Mouse (Mus musculus) hindbrain, embryonic 15.5 days (tissue): ENCODE measurements around the gene D1Pas1. TPM values are rescaled to one million over a fixed set of nuclear protein-coding genes. Genes with fewer than 3 reads are reported as not detected.
A peak's percentile ranks its signal among the peaks of the same experiment; 100 is the strongest.

Experiments
- ATAC-seq: fragments of 200-750 bp; cut with Nextera tagmentation; 2 replicates; pipeline ENCODE4 v1.8.0; 2017; ENCODE audit warnings: low read depth, moderate number of reproducible peaks, moderate TSS enrichment; ENCODE audit not compliant: low FRiP score
- H3K27ac ChIP-seq: fragments of 300-500 bp; sonication (generic); replicated peaks from 2 replicates; pipeline ENCODE4 v1.5.1; 2015; ENCODE audit warnings: mild to moderate bottlenecking, inconsistent platforms
- H3K27me3 ChIP-seq: fragments of 300-500 bp; sonication (generic); 2 replicates; pipeline ENCODE4 v1.6.1; 2015; ENCODE audit warnings: control low read depth, inconsistent platforms
- H3K36me3 ChIP-seq: fragments of 300-500 bp; sonication (generic); 2 replicates; pipeline ENCODE4 v1.6.1; 2015; ENCODE audit warnings: control low read depth, inconsistent platforms
- H3K4me1 ChIP-seq: fragments of 300-500 bp; sonication (generic); replicated peaks from 2 replicates; pipeline ENCODE4 v1.6.1; 2015; ENCODE audit warnings: control low read depth, inconsistent platforms
- H3K4me2 ChIP-seq: fragments of 300-500 bp; sonication (generic); 2 replicates; pipeline ENCODE4 v1.6.1; 2015; ENCODE audit warnings: moderate library complexity, mild to moderate bottlenecking, inconsistent platforms
- H3K4me3 ChIP-seq: fragments of 300-500 bp; sonication (generic); 2 replicates; pipeline ENCODE4 v1.5.1; 2015; ENCODE audit warnings: mild to moderate bottlenecking, inconsistent platforms
- H3K9ac ChIP-seq: fragments of 300-500 bp; sonication (generic); 2 replicates; pipeline ENCODE4 v1.6.1; 2015; ENCODE audit warnings: inconsistent platforms
- H3K9me3 ChIP-seq: fragments of 300-500 bp; sonication (generic); 2 replicates; pipeline ENCODE4 v1.6.1; 2016; ENCODE audit warnings: control low read depth, inconsistent platforms
- WGBS: fragments of 180-500 bp; shearing (Covaris S2); methylation state at CpG from one replicate; pipeline ENCODE4 v1.1.7; 2015; 5-methylcytosine and 5-hydroxymethylcytosine counted together
- polyA plus RNA-seq: library from polyadenylated mRNA; unstranded; fragments of >200 nt; fragmentation: Nextera tagmentation; extraction: Ambion mirVana; gene quantifications from 2 replicates; pipeline ENCODE4 v1.2.1, GENCODE M21; 2015

Gene D1Pas1
- 0.05 and 0.16 TPM in 2 replicates for polyA plus RNA-seq

DNA sequence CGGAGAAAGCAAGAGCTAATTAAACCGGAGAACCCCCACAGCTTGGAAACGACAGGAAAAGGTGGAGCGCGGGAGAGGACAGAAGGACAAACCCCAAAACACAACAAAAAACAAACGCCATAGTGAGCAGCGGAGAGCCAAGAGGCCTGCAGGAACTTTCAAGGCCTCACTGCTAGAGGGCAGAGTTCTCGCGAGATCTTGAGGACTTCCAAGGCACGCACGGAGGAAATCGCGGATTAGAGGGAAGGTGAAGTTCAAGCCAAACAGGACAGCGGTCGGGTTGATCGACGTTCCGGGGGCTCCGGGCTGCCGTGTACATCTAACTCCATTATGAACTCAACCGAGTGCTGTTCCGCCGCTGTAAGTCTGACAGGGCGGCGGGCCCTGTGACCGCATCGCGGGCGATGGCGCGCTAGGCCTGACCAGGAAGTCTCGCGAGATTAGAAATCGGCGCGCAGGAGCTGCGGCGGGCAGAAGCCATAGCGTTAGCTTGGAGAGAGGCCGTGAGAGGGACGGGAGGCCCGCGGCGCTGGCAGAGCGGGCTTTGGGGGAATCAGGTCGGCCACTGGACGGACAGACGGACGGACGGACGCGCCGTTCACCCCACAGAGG is at the start of gene D1Pas1:
TSS of gene D1Pas1 (plus strand) at position 216 of the 612 bp plus-strand sequence.
- no peak within 1 kb of the TSS for H3K4me2 ChIP-seq
- H3K36me3 ChIP-seq, result no peaks in the 10 kb centered on the region
- no peak for ATAC-seq
- no peak within 1 kb of the TSS for H3K4me3 ChIP-seq
- no peak within 1 kb of the TSS for H3K9ac ChIP-seq
- no peak within 1 kb of the TSS for H3K27ac ChIP-seq
- H3K27me3 ChIP-seq, result no peaks in the 10 kb centered on the region
- H3K4me1 ChIP-seq, result no peaks in the 10 kb centered on the region
- H3K9me3 ChIP-seq, result 0 out of 2 replicates have a peak, but pooled peaks cover 4% of the 10 kb centered on the region
- WGBS, result 82% methylated on average over 53 of the region's 53 CpGs

DNA sequence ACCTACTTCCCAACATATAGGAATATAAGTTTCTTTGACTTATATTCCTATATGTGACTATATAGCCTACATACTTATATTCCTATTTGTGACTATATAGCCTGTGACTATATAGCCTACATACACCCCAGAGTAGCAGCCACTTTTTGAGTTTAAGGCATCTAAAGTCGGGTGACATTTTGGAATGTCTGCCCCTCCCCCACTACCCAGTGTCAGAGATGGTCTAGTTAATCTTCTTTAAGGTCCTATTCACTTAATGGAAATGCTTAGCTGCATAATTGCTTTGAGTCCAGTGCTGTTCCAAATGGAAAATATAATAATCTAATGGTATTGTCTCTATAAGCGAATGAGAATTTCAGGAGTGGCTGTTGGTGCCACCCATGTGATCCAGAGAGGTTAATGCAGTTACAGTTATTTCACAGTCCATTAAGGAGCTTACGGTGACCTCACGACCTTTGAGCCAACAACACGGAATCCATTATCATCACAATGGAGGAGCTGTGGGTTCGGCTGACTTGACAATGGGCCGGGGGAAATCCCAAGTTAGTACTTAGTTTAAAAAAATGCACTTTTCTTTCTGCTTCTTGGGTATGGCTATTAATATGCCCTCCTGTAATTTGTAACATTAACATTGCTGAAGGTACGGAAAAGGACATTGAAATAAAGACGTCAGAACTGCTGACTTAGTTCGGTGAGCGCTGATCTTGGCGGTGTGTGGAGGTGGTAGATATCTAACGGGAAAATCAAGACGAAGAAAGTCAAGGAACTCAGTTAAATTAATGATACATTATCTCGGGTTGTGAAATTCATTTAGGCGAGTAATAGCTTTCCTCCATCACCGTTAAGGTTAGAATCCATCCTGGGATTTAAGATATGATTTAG is 44.5 kb upstream of the D1Pas1 start:
- ATAC-seq, result no peak
- WGBS, result 10% methylated on average over 17 of the region's 17 CpGs
- no peaks in the 10 kb centered on the region for H3K9me3 ChIP-seq
- no peak overlapping the region for H3K27ac ChIP-seq
- H3K4me1 ChIP-seq, result peaks cover 13% of the 10 kb centered on the region
- no peaks in the 10 kb centered on the region for H3K36me3 ChIP-seq
- H3K4me3 ChIP-seq, result no peak overlapping the region
- H3K4me2 ChIP-seq, result no peak overlapping the region
- peaks cover 19% of the 10 kb centered on the region for H3K27me3 ChIP-seq
- H3K9ac ChIP-seq, result no peak overlapping the region

DNA sequence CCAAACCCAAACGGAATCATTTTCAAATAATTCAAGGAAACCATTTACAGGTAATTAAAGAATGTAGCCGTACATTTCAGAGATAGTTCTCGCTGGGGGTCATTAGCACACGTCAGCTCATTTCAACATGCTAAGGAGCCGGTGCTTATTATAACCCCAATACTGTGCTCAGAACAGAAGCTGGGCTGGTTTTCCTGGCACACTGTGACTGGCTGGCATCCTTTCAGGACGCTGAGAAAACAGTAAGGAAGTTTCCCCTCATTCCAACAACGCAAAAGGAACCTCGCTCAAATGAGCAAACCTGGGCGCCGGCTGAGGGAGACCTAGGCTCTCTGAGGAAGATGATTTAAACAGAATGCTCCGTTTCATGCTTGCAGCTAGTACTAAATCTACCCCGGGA is 43.2 kb upstream of the D1Pas1 start:
- H3K9ac ChIP-seq, result no peak overlapping the region
- H3K4me1 ChIP-seq, result peaks cover 13% of the 10 kb centered on the region
- no peaks in the 10 kb centered on the region for H3K9me3 ChIP-seq
- no peak overlapping the region for H3K4me3 ChIP-seq
- H3K36me3 ChIP-seq, result no peaks in the 10 kb centered on the region
- no peak for ATAC-seq
- WGBS, result 40% methylated on average over 12 of the region's 12 CpGs
- no peak overlapping the region for H3K27ac ChIP-seq
- H3K4me2 ChIP-seq, result 0 out of 2 replicates have a peak overlapping the region, but pooled peaks have one; percentile 5
- peaks cover 19% of the 10 kb centered on the region for H3K27me3 ChIP-seq

- 35% methylated on average over 9 of the region's 9 CpGs for WGBS
- no peak overlapping the region for H3K27ac ChIP-seq
- no peaks in the 10 kb centered on the region for H3K36me3 ChIP-seq
- H3K9ac ChIP-seq, result no peak overlapping the region
- no peaks in the 10 kb centered on the region for H3K9me3 ChIP-seq
- H3K4me1 ChIP-seq, result peaks cover 13% of the 10 kb centered on the region
- peaks cover 19% of the 10 kb centered on the region for H3K27me3 ChIP-seq
- H3K4me3 ChIP-seq, result no peak overlapping the region
- ATAC-seq, result no peak
- no peak overlapping the region for H3K4me2 ChIP-seq
These were observed 41.8 kb upstream of the D1Pas1 start for GRCm38 (mm10) chr1:186925411-186925810.

GRCm38 (mm10) chr1:186926316-186926949 is 40.8 kb upstream of the D1Pas1 start:
- Histone ChIP-seq H3K27me3 (peaks cover 12% of the 10 kb centered on the region), H3K4me1 (peaks cover 13% of the 10 kb centered on the region), H3K9me3 (no peaks in the 10 kb centered on the region), H3K9ac (no peak overlapping the region), H3K4me3 (no peak overlapping the region), H3K27ac (no peak overlapping the region), H3K36me3 (no peaks in the 10 kb centered on the region), H3K4me2 (no peak overlapping the region)
- ATAC-seq, result no peak
- 38% methylated on average over 8 of the region's 8 CpGs for WGBS

- peaks cover 12% of the 10 kb centered on the region for H3K27me3 ChIP-seq
- no peaks in the 10 kb centered on the region for H3K9me3 ChIP-seq
- no peak overlapping the region for H3K4me2 ChIP-seq
- WGBS, result 75% methylated on average over 6 of the region's 6 CpGs
- H3K36me3 ChIP-seq, result no peaks in the 10 kb centered on the region
- peaks cover 13% of the 10 kb centered on the region for H3K4me1 ChIP-seq
- H3K9ac ChIP-seq, result no peak overlapping the region
- H3K4me3 ChIP-seq, result no peak overlapping the region
- H3K27ac ChIP-seq, result no peak overlapping the region
- ATAC-seq, result no peak
These were observed 40.3 kb upstream of the D1Pas1 start for GRCm38 (mm10) chr1:186926950-186927316.

DNA sequence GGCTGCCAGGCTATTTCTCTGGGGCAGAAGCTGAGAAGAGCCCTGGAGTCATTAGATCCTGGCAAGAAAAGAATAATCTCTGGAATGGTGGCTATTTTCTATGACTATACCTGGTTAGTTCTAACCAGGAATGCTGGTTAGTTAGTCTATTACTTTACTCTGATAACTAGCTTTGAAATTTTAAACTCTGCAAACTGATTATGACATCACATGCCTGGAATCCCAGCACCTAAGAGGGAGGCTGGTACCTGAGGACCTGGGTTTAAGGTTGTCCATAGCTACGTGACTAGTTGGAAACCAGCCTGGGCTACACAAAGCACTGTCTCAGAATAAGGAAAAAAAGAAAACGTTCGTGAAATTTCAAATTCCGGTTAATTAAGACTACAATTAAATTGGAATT is 39.7 kb upstream of the D1Pas1 start:
- ATAC-seq, result no peak

GRCm38 (mm10) chr1:186930160-186930887 is 36.9 kb upstream of the D1Pas1 start:
- WGBS, result 77% methylated on average over 13 of the region's 13 CpGs
- Histone ChIP-seq H3K4me2 (no peak overlapping the region), H3K9me3 (no peaks in the 10 kb centered on the region), H3K4me3 (no peak overlapping the region), H3K27ac (no peak overlapping the region), H3K4me1 (0 out of 2 replicates have a peak, but pooled peaks cover 3% of the 10 kb centered on the region), H3K27me3 (peaks cover 4% of the 10 kb centered on the region; the same call in 1 of the 2 replicates), H3K9ac (no peak overlapping the region), H3K36me3 (no peaks in the 10 kb centered on the region)
- ATAC-seq, result no peak

More for the DNA sequence above, 39.7 kb upstream of the D1Pas1 start:
- Histone ChIP-seq H3K4me3 (no peak overlapping the region), H3K36me3 (no peaks in the 10 kb centered on the region), H3K9ac (no peak overlapping the region), H3K27ac (no peak overlapping the region), H3K4me2 (no peak overlapping the region), H3K27me3 (peaks cover 11% of the 10 kb centered on the region), H3K4me1 (peaks cover 13% of the 10 kb centered on the region), H3K9me3 (no peaks in the 10 kb centered on the region)
- 71% methylated on average over 4 of the region's 4 CpGs for WGBS

DNA sequence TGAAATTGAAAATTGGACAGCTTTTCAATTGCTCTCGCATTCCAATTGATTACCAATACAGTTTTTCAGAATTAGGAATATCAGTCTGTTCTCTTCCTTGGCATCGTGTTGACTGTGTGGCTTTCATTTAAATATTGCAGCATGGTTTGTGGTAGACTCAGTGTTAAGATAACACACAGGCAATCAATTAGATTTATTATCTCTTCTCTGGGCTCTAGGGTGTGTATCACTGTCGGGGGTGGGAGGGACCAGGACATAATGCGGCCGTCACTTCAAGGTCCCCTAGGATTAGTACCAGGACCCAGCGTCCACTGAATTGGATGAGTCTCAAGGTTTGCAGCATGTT is 36.4 kb upstream of the D1Pas1 start:
- 77% methylated on average over 6 of the region's 6 CpGs for WGBS
- Histone ChIP-seq H3K27ac (no peak overlapping the region), H3K27me3 (0 out of 2 replicates have a peak, but pooled peaks cover 2% of the 10 kb centered on the region), H3K4me1 (0 out of 2 replicates have a peak, but pooled peaks cover 3% of the 10 kb centered on the region), H3K9ac (no peak overlapping the region), H3K36me3 (no peaks in the 10 kb centered on the region), H3K4me2 (no peak overlapping the region), H3K9me3 (no peaks in the 10 kb centered on the region), H3K4me3 (no peak overlapping the region)
- no peak for ATAC-seq

DNA sequence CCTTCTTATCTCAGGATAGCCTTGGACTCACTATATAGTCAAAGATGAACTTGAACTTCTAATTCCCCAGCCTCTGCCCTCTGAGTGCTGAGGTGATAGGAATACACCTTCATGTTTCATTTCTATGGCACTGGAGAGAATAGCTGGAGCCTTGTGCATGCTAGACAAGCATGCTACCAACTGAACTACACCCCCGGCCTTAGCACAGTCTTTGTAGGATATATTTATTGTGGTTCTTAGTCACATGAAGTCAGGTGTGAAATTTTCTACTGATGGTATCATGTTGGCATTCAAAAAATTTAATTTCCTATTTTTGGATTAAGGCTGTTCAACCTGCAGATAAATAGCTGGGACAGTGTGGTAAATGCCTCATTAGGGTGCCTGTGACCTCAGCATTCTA is 33.0 kb upstream of the D1Pas1 start:
- Histone ChIP-seq H3K27me3 (no peaks in the 10 kb centered on the region), H3K9ac (no peak overlapping the region), H3K27ac (no peak overlapping the region), H3K4me2 (no peak overlapping the region), H3K4me3 (no peak overlapping the region), H3K9me3 (no peaks in the 10 kb centered on the region), H3K4me1 (no peaks in the 10 kb centered on the region), H3K36me3 (no peaks in the 10 kb centered on the region)
- 95% methylated on average over 1 of the region's 1 CpGs for WGBS
- ATAC-seq, result no peak

- no peak overlapping the region for H3K4me3 ChIP-seq
- H3K27ac ChIP-seq, result no peak overlapping the region
- WGBS, result 93% methylated on average over 4 of the region's 4 CpGs
- no peak overlapping the region for H3K9ac ChIP-seq
- no peak for ATAC-seq
- no peaks in the 10 kb centered on the region for H3K27me3 ChIP-seq
- no peaks in the 10 kb centered on the region for H3K4me1 ChIP-seq
- no peaks in the 10 kb centered on the region for H3K9me3 ChIP-seq
- no peaks in the 10 kb centered on the region for H3K36me3 ChIP-seq
- no peak overlapping the region for H3K4me2 ChIP-seq
These were observed 14.8 kb upstream of the D1Pas1 start for GRCm38 (mm10) chr1:186952381-186952780.
